Mouse (Mus musculus) heart, embryonic 12.5 days (tissue): ENCODE data around the gene Vmn1r63. TPM values are rescaled to one million over a fixed set of nuclear protein-coding genes. Genes with fewer than 3 reads are reported as not detected.
"Not testable (repeated sequence)": the region's sequence is repeated elsewhere in the genome, so short reads cannot be mapped to it uniquely, and the experiment has no call there.

Experiments
- ATAC-seq: fragments of 200-750 bp; cut with Nextera tagmentation; 2 replicates; pipeline ENCODE4 v1.8.0; 2017; ENCODE audit warnings: moderate TSS enrichment, moderate library complexity; ENCODE audit not compliant: insufficient number of reproducible peaks, low FRiP score
- H3K27ac ChIP-seq: fragments of 300-500 bp; sonication (generic); 2 replicates; pipeline ENCODE4 v1.5.1; 2016; ENCODE audit warnings: mild to moderate bottlenecking, moderate library complexity; ENCODE audit not compliant: poor library complexity, severe bottlenecking
- H3K27me3 ChIP-seq: fragments of 300-500 bp; sonication (generic); replicated peaks from 2 replicates; pipeline ENCODE4 v1.6.1; 2016; ENCODE audit warnings: mild to moderate bottlenecking, moderate library complexity
- H3K36me3 ChIP-seq: fragments of 300-500 bp; sonication (generic); 2 replicates; pipeline ENCODE4 v1.6.1; 2016; ENCODE audit warnings: mild to moderate bottlenecking, moderate library complexity
- H3K4me1 ChIP-seq: fragments of 300-500 bp; sonication (generic); replicated peaks from 2 replicates; pipeline ENCODE4 v1.6.1; 2016; ENCODE audit warnings: mild to moderate bottlenecking
- H3K4me2 ChIP-seq: fragments of 300-500 bp; sonication (generic); 2 replicates; pipeline ENCODE4 v1.6.1; 2016; ENCODE audit warnings: mild to moderate bottlenecking, moderate library complexity
- H3K4me3 ChIP-seq: fragments of 300-500 bp; sonication (generic); 2 replicates; pipeline ENCODE4 v1.5.1; 2016; ENCODE audit warnings: mild to moderate bottlenecking
- H3K9ac ChIP-seq: fragments of 300-500 bp; sonication (generic); 2 replicates; pipeline ENCODE4 v1.6.1; 2016; ENCODE audit warnings: mild to moderate bottlenecking, moderate library complexity
- H3K9me3 ChIP-seq: fragments of 300-500 bp; sonication (generic); replicated peaks from 2 replicates; pipeline ENCODE4 v1.6.1; 2016; ENCODE audit warnings: mild to moderate bottlenecking, moderate library complexity
- WGBS: fragments of 180-500 bp; shearing (Covaris S2); methylation state at CpG from one replicate; pipeline ENCODE4 v1.1.7; 2016; 5-methylcytosine and 5-hydroxymethylcytosine counted together
- polyA plus RNA-seq: library from polyadenylated mRNA; unstranded; fragments of >200 nt; fragmentation: Nextera tagmentation; extraction: Ambion mirVana; gene quantifications from 2 replicates; pipeline ENCODE4 v1.2.1, GENCODE M21; 2016

Vmn1r63 gene
- not detected in 2 replicates for polyA plus RNA-seq

GRCm38 (mm10) chr7:5805345-5805744 is at the start of gene Vmn1r63:
Gene Vmn1r63 (minus strand): TSS chr7:5805445.
- not testable (repeated sequence) for H3K4me3 ChIP-seq, H3K4me2 ChIP-seq, H3K27ac ChIP-seq, H3K4me1 ChIP-seq, H3K9me3 ChIP-seq, H3K27me3 ChIP-seq, H3K9ac ChIP-seq, ATAC-seq, H3K36me3 ChIP-seq
- no CpG with 5 or more reads among the region's 2 CpGs for WGBS

Other genes starting within 250 kb of the Vmn1r63 start
- gene Vmn1r61, start 192.2 kb downstream of the Vmn1r63 start, polyA plus RNA-seq: not detected in 2 replicates
- not detected in 2 replicates for gene Vmn1r62, start 131.8 kb downstream of the Vmn1r63 start, polyA plus RNA-seq
- not detected in 2 replicates for gene Vmn1r64, start 79.1 kb upstream of the Vmn1r63 start, polyA plus RNA-seq
- not detected in 2 replicates for gene Vmn1r65, start 205.6 kb upstream of the Vmn1r63 start, polyA plus RNA-seq
- not detected in 2 replicates for gene Nlrp4c, start 239.7 kb upstream of the Vmn1r63 start, polyA plus RNA-seq